Mouse (Mus musculus) olfactory bulb, adult 2 months (tissue): ENCODE measurements around the gene Hist1h2bn.
"Not testable (repeated sequence)": the region's sequence is repeated elsewhere in the genome, so short reads cannot be mapped to it uniquely, and the experiment has no call there.

Source experiments
- CTCF ChIP-seq: fragments of 200-500 bp; IDR thresholded peaks from 2 replicates; pipeline ENCODE4 v1.5.1; 2012; ENCODE audit warnings: low read depth, mild to moderate bottlenecking, low read length, moderate library complexity; ENCODE audit not compliant: insufficient read depth
- POLR2A ChIP-seq: fragments of 200-500 bp; IDR thresholded peaks from 2 replicates; pipeline ENCODE4 v1.6.1; 2012; ENCODE audit warnings: mild to moderate bottlenecking, low read depth, low read length, moderate library complexity; ENCODE audit not compliant: insufficient read depth

DNA sequence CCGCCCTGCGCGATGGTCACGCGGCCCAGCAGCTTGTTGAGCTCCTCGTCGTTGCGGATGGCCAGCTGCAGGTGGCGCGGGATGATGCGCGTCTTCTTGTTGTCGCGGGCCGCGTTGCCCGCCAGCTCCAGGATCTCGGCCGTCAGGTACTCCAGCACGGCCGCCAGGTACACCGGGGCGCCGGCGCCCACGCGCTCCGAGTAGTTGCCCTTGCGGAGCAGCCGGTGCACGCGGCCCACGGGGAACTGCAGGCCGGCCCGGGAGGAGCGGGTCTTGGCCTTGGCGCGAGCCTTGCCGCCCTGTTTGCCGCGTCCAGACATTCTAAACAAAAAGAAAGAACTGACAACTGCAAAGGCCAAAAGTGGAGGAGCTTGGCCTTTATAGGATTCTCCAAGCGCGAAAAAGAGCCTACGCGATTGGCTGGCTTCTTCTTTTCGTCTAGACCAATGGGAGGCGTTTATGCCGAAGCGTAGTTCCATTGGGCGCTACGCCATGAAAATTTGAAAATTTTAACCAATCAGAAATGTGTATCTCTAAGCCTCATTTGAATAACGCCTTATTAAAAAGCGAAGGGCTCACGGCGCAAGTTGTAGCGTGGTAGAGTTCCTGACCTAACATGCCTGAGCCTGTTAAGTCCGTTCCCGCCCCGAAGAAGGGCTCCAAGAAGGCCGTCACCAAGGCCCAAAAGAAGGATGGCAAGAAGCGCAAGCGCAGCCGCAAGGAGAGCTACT lies 33.1 kb downstream of the Hist1h2bn start, which contains the start of the genes Hist1h2an and Hist1h2bp:
- TF ChIP-seq POLR2A, CTCF: not testable (repeated sequence)
